Mouse (Mus musculus) heart, embryonic 12.5 days (tissue): ENCODE data around the gene Cdv3. TPM values are rescaled to one million over a fixed set of nuclear protein-coding genes. Genes with fewer than 3 reads are reported as not detected.
A peak's percentile ranks its signal among the peaks of the same experiment; 100 is the strongest.

Source experiments
- ATAC-seq: fragments of 200-750 bp; cut with Nextera tagmentation; 2 replicates; pipeline ENCODE4 v1.8.0; 2017; ENCODE audit warnings: moderate TSS enrichment, moderate library complexity; ENCODE audit not compliant: insufficient number of reproducible peaks, low FRiP score
- H3K27ac ChIP-seq: fragments of 300-500 bp; sonication (generic); 2 replicates; pipeline ENCODE4 v1.5.1; 2016; ENCODE audit warnings: mild to moderate bottlenecking, moderate library complexity; ENCODE audit not compliant: poor library complexity, severe bottlenecking
- H3K27me3 ChIP-seq: fragments of 300-500 bp; sonication (generic); replicated peaks from 2 replicates; pipeline ENCODE4 v1.6.1; 2016; ENCODE audit warnings: mild to moderate bottlenecking, moderate library complexity
- H3K36me3 ChIP-seq: fragments of 300-500 bp; sonication (generic); 2 replicates; pipeline ENCODE4 v1.6.1; 2016; ENCODE audit warnings: mild to moderate bottlenecking, moderate library complexity
- H3K4me1 ChIP-seq: fragments of 300-500 bp; sonication (generic); replicated peaks from 2 replicates; pipeline ENCODE4 v1.6.1; 2016; ENCODE audit warnings: mild to moderate bottlenecking
- H3K4me2 ChIP-seq: fragments of 300-500 bp; sonication (generic); 2 replicates; pipeline ENCODE4 v1.6.1; 2016; ENCODE audit warnings: mild to moderate bottlenecking, moderate library complexity
- H3K4me3 ChIP-seq: fragments of 300-500 bp; sonication (generic); 2 replicates; pipeline ENCODE4 v1.5.1; 2016; ENCODE audit warnings: mild to moderate bottlenecking
- H3K9ac ChIP-seq: fragments of 300-500 bp; sonication (generic); 2 replicates; pipeline ENCODE4 v1.6.1; 2016; ENCODE audit warnings: mild to moderate bottlenecking, moderate library complexity
- H3K9me3 ChIP-seq: fragments of 300-500 bp; sonication (generic); replicated peaks from 2 replicates; pipeline ENCODE4 v1.6.1; 2016; ENCODE audit warnings: mild to moderate bottlenecking, moderate library complexity
- WGBS: fragments of 180-500 bp; shearing (Covaris S2); methylation state at CpG from one replicate; pipeline ENCODE4 v1.1.7; 2016; 5-methylcytosine and 5-hydroxymethylcytosine counted together
- polyA plus RNA-seq: library from polyadenylated mRNA; unstranded; fragments of >200 nt; fragmentation: Nextera tagmentation; extraction: Ambion mirVana; gene quantifications from 2 replicates; pipeline ENCODE4 v1.2.1, GENCODE M21; 2016

The Cdv3 gene
- polyA plus RNA-seq, 1 experiment from 2014 or later: 97.8 TPM

DNA sequence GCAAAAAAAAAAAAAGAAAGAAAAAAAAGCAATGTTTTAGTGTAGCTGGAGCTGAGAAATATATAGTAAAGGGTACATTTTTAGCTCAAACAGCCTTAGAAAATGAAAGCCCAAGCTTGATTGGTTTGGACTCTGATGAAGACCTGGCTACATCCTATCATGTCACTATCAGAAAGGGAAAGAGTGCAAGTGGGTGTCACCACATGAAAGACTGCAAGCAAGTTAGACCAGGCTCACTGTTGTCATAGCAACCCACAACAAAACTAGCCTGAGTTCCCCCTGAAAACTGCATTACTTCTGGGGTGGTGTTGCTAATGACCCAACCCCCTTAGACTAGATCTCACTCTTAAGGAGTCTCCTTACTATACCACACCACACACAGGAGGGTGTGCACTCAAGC, 28.7 kb downstream of the Cdv3 start:
- Histone ChIP-seq H3K36me3 (peaks cover 85% of the 10 kb centered on the region), H3K9ac (no peak overlapping the region), H3K27me3 (no peaks in the 10 kb centered on the region), H3K4me3 (no peak overlapping the region), H3K4me1 (peaks cover 13% of the 10 kb centered on the region), H3K4me2 (no peak overlapping the region), H3K27ac (no peak overlapping the region), H3K9me3 (no peaks in the 10 kb centered on the region)
- no peak for ATAC-seq

DNA sequence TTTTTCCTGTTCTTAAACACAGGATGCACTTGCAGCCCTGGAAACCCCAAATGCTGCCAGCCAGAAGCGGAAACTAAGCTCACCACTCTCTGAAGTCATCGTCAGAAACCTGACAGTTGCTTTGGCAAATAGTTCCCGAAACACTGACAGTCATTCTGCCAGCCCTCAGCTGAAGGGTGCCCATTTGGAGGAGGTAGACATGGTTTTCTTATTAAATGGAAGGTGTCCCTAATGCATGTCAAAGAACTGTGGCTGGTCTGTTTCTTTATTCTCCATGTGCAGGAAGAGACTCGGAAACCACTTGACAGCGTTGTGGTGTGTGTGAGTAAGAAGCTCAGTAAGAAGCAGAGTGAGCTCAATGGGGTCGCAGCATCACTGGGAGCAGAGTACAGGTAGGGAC, 33.0 kb downstream of the Cdv3 start:
- peaks cover 82% of the 10 kb centered on the region for H3K36me3 ChIP-seq
- H3K27ac ChIP-seq: no peak overlapping the region
- H3K9ac ChIP-seq: no peak overlapping the region
- no peak for ATAC-seq
- no peak overlapping the region for H3K4me2 ChIP-seq
- H3K4me3 ChIP-seq: no peak overlapping the region
- WGBS: 81% methylated on average over 6 of the region's 6 CpGs
- no peaks in the 10 kb centered on the region for H3K9me3 ChIP-seq
- no peaks in the 10 kb centered on the region for H3K27me3 ChIP-seq
- H3K4me1 ChIP-seq: peaks cover 13% of the 10 kb centered on the region

DNA sequence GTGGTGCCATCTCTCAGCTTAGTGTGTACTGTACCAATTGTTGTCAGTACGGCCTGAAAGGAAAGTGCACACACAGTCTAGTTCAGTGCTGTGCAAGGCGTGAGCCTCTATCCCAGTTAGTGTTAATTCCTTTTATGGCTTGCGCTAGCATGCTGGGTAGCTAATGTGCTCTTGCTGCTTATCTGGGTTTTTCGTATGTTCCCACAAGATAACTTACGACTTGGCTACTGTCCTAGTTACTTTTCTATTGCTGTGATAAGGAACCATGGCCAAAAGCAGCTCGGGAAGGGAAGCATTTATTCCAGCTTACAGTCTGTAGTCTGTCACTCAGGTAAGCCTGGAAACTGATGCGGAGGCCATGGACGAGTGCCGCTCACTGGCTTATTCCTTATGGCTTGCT, 39.2 kb downstream of the Cdv3 start:
- 51% methylated on average over 9 of the region's 9 CpGs for WGBS

DNA sequence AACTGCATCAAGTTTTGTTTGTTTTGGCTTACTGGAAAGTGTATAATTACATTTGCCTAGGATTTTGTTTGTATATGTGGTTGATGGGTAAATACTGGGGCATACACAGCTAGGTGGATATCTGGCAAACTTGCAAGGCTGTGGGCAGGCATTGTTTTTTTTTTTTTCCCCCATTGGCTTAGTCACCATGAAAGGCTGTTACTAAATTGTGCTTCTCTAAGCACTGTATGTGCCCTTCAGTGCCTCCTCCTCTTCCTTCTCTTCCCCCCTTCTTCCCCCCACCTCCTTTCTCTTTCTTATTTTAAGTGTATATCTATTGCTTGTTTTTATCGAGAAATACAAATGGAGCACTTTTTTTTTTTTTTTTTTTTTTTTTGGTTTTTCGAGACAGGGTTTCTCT, 41.0 kb downstream of the Cdv3 start:
- Histone ChIP-seq H3K27me3 (no peaks in the 10 kb centered on the region), H3K9me3 (no peaks in the 10 kb centered on the region), H3K4me3 (no peak overlapping the region), H3K36me3 (peaks cover 91% of the 10 kb centered on the region), H3K9ac (no peak overlapping the region), H3K4me2 (no peak overlapping the region), H3K27ac (no peak overlapping the region), H3K4me1 (peaks cover 5% of the 10 kb centered on the region; the same call in 1 of the 2 replicates)
- no peak for ATAC-seq
- 90% methylated on average over 1 of the region's 2 CpGs for WGBS

More for the DNA sequence above, 39.2 kb downstream of the Cdv3 start:
- H3K4me2 ChIP-seq: no peak overlapping the region
- peaks cover 5% of the 10 kb centered on the region; the same call in 1 of the 2 replicates for H3K4me1 ChIP-seq
- no peak overlapping the region for H3K4me3 ChIP-seq
- H3K36me3 ChIP-seq: peaks cover 85% of the 10 kb centered on the region
- no peaks in the 10 kb centered on the region for H3K27me3 ChIP-seq
- no peaks in the 10 kb centered on the region for H3K9me3 ChIP-seq
- peak; percentile 77 for ATAC-seq
- no peak overlapping the region for H3K9ac ChIP-seq
- H3K27ac ChIP-seq: peak overlapping the region; percentile 61

DNA sequence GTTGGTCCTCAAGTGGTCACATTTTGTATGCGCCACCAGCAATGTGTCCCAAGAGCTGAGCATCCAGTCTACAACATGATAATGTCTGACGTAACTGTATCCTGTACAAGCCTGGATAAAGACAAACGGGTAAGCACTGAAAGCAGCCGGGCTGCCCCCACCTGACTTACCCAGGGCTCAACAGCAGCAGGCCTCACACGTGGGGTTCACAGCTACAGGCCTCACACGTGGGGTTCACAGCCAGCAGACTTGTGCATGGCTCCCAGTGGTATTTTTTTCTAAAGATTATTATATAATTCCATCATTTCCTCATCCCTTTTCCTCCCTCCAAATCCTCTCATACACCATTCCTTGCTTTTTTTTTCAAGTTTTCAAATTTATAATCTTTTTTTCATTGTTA, 55.8 kb downstream of the Cdv3 start:
- no peak for ATAC-seq
- Histone ChIP-seq H3K4me2 (no peak overlapping the region), H3K4me3 (no peak overlapping the region), H3K36me3 (peaks cover 51% of the 10 kb centered on the region), H3K27me3 (no peaks in the 10 kb centered on the region), H3K4me1 (peaks cover 13% of the 10 kb centered on the region), H3K27ac (no peak overlapping the region), H3K9ac (no peak overlapping the region), H3K9me3 (no peaks in the 10 kb centered on the region)
- WGBS: 85% methylated on average over 6 of the region's 6 CpGs

DNA sequence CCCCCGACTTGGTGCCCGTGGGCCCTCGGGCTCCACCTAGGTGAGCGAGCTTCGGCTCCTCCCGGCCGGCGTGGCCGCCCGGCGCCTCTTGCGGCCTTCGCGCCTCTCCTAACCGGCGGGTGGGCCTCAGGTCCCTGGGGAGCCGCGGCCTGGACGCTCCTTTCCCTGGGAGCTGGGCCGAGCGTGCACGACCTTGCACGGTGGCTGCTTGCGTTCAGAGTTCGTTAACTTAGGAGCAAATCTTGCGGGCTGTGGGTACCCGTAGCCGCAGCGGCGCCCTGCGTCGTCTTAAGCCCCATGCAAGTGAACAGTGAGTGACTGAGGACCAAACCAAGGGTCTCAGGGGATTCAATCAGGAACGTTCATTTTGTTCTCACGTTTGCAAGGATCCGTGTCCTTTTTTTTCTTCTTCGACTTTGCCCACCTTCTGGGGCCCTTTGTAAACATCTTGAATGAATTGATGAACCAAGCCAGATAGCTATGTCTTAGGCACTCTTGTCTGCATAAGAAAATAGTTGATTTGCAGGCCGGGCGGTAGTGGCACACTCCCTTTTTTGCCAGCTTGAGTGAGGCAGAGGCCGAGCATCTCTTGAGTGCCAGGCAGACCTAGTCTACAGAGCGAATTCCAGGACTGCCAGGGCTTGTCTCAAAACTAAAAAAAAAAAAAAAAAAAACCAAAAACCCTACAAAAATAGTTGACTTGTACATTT, 60.2 kb downstream of the Cdv3 start:
- peak; percentile 74 for ATAC-seq
- H3K4me1 ChIP-seq: peaks cover 13% of the 10 kb centered on the region
- peak overlapping the region; percentile 79 for H3K4me3 ChIP-seq
- H3K27ac ChIP-seq: peak overlapping the region; percentile 74
- H3K9ac ChIP-seq: peak overlapping the region; percentile 89
- WGBS: under 1% methylated on average over 40 of the region's 40 CpGs
- no peaks in the 10 kb centered on the region for H3K9me3 ChIP-seq
- H3K27me3 ChIP-seq: no peaks in the 10 kb centered on the region
- H3K36me3 ChIP-seq: peaks cover 21% of the 10 kb centered on the region
- peak overlapping the region; percentile 66 for H3K4me2 ChIP-seq

DNA sequence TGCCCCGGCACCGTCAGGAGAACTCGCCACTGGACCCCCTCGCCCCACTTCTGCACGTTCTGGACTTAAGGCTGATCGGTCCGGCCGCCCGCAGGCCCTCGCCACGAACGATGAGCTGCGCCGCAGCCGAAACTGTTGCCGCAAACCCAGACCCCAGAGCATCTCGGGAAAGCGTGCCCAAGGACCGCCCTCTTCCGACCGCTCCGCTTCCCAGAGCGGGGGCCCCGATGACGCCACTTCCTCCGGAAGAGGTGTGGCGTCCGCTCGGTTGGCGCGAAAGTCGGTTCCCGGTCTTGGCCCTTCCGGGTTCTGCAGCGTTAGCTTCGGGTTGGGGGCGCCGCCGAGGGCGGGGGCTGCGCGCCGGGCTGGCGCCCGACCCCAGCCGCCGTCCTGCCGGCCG, 60.7 kb downstream of the Cdv3 start, which contains the start of the genes 1300017J02Rik and Topbp1:
Gene 1300017J02Rik, minus strand, starts transcription at position 156 of the 400 bp plus-strand sequence.
Gene Topbp1, plus strand, starts transcription at position 289 of the 400 bp plus-strand sequence.
- H3K9me3 ChIP-seq: no peaks in the 10 kb centered on the region
- H3K27ac ChIP-seq: peak within 1 kb of the TSS; percentile 74
- H3K9ac ChIP-seq: peak within 1 kb of the TSS; percentile 89
- H3K4me2 ChIP-seq: peak within 1 kb of the TSS; percentile 66
- peaks cover 20% of the 10 kb centered on the region for H3K36me3 ChIP-seq
- peak within 1 kb of the TSS; percentile 79 for H3K4me3 ChIP-seq
- under 1% methylated on average over 49 of the region's 49 CpGs for WGBS
- no peaks in the 10 kb centered on the region for H3K27me3 ChIP-seq
- peaks cover 13% of the 10 kb centered on the region for H3K4me1 ChIP-seq
- peak; percentile 97 for ATAC-seq

Other genes with a start within 250 kb of the Cdv3 start
- gene Srprb, start 163.7 kb downstream of the Cdv3 start, polyA plus RNA-seq: 44.1 and 45.6 TPM in 2 replicates
- 7.0 TPM in 2 replicates for gene Gm20425, start 135.5 kb downstream of the Cdv3 start, polyA plus RNA-seq
- gene Trf, start 135.4 kb downstream of the Cdv3 start, polyA plus RNA-seq: 35.9 and 80.5 TPM in 2 replicates
- gene 1300017J02Rik, start 60.8 kb downstream of the Cdv3 start, polyA plus RNA-seq: 7.6 and 8.1 TPM in 2 replicates
- 59.0 and 64.7 TPM in 2 replicates for gene Topbp1, start 60.6 kb downstream of the Cdv3 start, polyA plus RNA-seq
- 0.37 and 0.68 TPM in 2 replicates for gene Bfsp2, start 114.6 kb upstream of the Cdv3 start, polyA plus RNA-seq